Mouse (Mus musculus) kidney, postnatal 14 days (tissue): ENCODE data around the gene Prdm11.
A peak's percentile ranks its signal among the peaks of the same experiment; 100 is the strongest.

Experiments
- DNase-seq: peaks from one replicate; pipeline ENCODE4 v3.0.0; 2022; ENCODE audit warnings: mixed read lengths

Gene Prdm11

DNA sequence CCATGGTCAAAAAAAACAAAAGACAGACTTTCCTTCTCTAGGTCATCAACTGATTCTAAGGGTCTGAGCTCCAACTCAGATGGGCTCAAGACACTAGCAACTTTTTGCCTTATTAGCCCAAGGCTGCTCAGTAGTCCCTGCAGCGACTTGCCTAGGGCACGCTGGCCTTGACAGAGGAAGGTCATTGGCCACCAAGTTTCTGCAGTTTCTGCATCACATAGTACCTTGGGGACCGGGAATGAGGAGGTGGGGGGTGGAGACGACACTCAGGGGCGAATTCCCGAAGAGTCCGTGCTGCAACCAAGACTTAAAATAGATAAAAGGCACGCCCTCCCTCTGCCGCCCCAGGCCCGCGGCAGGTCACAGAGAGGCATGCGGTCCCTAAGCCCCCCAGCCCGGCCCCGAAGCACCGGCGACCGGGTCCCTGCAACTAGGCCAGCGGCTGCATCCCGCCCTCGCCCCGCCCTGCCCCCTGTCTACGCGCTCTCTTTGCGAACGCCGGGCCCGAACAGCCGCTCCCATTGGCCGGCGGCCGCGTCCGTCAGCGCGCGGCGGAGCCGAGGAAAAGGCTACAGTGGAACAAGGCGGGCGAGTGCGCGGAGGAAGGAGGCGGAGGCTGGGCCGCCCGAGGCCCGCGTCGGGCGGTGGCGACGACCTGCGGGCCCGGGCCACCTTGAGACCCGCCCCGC lies 694 bp downstream of the Prdm11 start:
- DNase-seq: peak; percentile 97

DNA sequence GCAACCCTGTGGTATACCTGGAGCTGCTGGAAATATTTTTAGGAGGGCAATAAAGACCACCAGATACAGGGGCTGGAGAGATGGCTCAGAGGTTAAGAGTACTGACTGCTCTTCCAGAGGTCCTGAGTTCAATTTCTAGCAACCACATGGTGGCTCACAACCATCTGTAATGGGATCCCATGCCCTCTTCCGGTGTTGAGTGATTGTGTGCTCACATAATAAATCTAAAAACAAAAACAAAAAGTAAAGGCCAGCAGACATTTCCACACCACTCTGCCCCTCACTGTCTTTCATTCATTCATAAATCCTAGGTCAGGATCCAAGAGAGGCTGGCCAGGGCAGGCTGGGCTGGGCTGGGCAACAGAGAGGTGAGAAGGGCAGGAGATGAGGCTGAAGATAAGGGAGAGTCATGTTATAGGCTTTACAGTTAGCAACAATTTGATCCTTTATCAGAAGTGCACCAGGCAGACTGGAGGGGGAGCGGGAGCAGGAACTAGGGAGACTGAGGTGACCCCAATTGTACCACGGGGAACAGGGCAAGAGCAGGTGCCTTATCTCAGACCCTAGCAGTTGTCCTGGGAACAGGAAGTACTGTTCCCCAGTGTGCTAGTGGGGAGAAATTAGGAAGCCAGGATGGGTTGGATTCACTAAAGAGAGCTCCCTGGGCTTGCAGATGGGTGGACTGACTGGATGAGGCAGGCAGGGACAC lies 2.4 kb downstream of the Prdm11 start:
- DNase-seq: no peak

DNA sequence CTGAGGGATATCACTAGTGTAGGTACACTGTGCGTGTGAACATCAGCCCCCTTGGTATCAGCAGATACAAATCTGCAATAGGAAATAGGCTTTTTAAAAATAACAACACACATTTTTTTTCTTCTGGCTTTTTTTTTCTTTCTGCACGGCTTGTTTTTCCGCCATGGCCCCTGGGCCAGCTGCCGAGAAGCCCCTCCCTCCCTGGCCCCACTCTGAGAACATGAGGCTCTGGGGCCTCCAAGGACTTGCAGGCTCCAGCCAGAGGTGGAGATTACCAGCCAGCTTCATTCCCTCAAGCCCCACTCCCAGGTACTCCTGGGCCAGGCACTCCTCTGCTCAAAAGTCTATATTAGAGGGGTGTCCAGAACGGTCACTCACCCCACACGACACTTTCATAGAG lies 4.5 kb downstream of the Prdm11 start:
- DNase-seq: peak; percentile 50

DNA sequence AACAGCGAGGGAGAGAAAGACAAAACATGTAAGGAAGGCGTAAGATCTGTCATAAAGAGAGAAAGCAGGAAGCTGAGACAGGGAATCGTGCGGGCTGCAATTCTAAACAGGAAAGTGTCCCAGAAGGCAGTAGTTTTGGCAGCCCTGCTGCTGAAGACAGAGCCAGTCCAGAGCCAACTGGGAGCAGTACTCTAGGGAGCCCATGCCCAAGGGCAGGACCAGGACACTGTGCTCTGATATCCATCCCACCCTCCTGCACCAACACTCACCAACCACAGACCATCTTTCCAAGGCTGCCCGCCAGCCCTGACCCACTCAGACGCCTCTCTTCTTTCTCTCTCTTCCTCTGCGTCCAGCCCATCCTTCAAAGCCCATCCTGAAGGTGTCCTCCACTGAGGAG lies 5.1 kb downstream of the Prdm11 start:
- no peak for DNase-seq

DNA sequence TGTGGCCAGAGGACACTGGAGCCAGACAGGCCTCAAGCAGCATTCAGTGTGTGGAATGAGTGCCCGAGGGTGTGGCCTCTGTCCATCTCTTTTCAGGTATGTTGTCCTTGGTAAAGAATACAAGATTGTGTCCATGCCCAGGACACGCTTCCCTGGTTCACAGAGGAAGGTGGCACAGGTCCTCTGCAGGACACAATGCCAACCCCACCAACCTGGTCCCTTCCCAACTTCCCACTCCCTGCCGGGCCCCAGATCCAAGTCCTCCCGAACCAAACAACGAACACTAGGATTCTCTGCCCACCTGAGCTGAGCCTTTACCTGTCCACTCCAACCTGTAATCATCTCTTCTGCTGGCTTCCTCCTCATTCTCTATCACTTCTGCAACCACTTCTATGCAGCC lies 6.3 kb downstream of the Prdm11 start:
- DNase-seq: no peak

DNA sequence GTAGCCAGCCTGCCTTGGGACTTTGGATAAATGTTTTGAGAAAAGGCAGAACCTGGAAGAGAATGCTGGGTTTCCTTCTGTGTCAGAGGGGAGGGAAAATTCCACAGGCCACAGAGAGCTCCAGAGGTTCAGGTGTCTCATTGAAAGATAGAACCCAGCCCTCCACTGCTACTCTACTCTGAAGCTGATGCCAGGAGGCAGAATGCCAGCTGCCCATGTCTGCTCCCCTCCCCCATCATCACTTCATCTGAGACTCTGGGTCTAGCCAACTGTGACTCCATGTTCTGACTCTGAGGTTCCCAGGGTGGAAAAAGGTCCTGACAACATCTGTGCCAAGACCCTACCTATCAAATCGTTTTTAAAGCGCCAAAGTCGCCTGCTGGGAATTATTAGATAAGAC lies 6.9 kb downstream of the Prdm11 start:
- DNase-seq: no peak

DNA sequence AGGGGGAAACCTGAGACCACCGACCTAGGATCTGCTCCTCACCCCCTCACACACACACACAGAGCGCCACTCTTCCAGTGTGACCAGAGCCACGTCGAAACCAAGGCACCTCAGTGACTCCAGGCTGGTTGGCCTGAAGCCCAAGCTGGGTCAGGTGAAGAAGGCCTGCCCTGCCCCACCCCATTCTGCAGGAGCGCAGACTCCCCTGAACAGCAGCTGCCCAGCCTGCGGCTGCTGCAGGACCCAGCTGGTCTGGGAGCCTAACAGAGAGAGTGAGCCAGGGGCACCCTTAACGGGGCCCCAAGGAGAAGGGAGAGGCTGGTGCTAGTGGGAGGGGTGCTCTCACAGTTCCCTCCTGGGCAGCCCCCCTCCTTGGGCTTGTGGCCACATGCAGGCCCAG lies 10.3 kb downstream of the Prdm11 start:
- DNase-seq: peak; percentile 65

DNA sequence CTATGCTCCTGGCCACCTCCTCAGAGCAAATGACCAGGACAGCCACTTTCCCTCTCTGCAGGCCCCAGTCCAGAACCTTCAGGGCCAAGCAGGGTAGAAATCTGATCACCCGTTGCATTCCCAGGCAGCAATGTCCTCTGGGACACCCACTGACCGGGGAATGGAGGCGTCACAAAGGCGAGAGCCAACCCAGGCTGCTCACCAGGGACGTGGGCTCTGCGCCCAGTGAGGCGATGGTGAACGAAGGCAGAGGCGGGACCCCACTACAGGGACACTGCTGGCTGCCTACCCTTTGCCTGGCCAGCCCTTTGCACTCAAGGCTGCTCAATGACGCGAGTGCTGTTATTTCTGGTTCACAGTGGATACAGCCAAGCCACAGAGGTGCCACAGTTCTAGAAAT lies 13.3 kb downstream of the Prdm11 start:
- DNase-seq: peak; percentile 56

DNA sequence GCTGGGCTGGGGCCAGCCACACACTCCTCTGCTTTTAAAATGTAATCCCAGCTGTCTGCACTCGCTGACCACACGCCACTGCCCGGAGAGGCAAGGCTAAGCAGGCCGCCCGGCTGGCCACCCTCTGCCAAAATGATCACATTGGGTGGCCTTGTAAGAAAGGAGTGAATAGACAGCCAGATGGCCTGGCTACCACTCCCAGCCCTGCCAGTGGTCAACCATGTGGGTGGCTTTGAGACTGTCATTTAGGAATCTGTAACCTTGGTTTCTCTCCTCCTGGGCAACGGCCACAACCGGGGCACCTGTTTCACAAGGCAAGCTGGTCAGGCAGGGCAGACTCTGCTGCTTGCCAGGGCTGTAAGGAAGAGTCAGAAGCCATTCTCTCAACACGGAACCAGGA lies 13.9 kb downstream of the Prdm11 start:
- no peak for DNase-seq

DNA sequence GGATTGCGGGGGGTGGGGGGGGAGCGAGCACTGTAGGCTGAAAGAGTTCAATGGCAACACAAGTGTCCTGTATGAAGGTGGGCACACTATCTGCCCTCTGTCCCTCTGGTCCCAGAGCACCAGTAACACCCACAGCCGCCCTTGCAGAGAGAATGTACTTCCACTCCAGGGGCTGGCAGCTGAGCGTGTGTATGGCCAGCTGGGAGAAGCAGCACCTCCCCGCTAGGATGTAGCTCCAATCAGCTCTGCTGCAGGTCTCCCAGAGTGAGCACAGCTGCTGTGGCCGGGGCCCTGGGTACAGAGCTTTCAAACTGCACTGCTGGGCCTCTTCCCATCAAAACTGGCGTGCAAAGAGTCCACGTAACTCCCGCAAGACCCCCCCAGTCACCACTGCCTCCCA lies 14.9 kb downstream of the Prdm11 start:
- no peak for DNase-seq

DNA sequence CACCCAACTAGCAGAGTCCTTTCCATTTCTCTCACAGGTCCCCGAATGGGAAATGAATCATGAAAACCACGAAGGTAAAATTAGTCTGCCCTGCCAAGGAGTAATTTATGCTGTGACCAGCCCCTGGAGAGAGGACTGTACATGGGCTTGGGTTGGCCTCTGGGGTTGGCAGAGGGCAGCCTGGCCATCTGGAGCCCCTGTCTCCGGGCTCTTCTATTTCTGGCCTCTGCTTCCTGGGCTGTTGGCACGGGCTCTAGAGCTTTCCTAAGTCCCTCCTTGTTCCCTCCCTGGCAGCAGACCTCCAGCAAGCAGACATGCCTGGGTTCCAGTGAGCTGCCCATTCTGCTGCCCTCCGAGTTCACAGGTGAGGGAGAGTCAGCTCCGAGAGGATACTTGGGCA lies 15.9 kb downstream of the Prdm11 start:
- no peak for DNase-seq

DNA sequence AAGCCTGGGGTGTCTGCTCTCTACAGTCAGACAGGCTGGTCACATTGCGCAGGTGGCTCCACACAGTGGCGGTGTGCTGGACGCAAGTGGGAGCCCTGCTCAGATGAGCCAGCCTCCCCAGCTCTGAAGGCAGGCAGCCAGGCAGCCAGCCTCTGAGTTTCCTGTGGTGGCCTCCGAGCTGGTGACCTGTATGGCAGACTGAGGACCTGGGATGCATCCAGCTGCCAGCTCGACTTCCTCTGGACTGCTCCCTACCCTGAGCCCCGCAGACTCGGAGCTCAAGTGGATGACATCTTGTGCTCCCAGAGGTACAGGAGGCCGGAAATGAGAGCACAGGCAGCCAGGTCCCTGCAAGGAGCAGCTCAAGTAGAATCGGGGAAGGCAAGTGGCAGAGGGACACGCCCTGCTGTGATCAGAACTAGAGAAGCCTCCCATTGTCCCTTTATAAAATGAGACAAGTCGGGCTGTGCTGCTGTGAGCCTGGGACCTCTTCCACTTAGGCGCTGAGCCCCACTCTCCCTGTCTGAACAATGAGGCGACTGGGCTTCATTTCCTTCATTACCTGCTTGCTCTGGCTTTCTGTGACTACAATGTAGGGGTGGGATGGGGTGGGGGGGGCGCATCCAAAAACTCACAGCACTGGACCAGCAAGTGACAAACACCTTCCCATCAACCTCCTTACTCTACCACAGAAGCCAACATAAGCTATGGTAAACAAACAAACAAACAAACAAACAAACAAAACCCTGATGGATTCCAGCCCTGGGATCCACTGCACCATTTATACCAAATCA lies 16.5 kb downstream of the Prdm11 start:
- DNase-seq: peak; percentile 75

DNA sequence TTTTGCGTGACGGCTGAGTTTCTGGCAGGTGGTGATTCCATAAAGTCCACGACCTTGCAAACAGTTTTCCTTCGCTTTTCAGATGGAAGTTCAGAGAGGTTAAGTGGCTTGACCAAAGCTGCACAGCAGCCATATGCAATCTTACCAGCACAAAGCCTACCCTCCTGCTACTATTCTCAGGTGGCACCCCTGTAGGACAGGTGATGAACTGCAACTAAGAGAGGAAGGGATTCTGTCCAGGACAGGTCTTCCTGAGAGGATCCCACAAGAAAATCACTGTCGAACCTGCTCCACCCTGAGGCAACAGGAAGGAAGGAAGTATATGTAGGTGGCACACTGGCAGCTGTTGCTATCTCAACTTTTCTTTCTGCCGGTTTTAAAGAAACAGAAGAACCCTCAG lies 17.1 kb downstream of the Prdm11 start:
- no peak for DNase-seq

DNA sequence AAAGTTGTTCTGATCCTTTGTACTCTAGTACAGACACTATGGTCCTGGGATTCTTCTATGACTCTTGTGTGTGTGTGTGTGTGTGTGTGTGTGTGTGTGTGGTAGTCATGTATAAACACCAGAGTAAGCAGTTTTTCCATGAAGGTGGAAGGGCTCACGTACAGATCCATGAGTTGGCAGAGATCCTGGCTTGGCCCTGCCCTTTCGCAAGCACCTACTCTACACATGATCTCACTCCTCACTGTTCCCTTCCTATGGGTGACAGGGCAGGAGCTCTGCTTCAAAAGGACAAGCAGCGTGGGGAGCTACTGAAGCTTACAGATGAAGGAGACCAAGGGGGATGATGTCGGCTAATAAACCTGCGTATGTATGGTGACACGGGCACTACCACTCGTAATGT lies 18.3 kb downstream of the Prdm11 start:
- DNase-seq: no peak

DNA sequence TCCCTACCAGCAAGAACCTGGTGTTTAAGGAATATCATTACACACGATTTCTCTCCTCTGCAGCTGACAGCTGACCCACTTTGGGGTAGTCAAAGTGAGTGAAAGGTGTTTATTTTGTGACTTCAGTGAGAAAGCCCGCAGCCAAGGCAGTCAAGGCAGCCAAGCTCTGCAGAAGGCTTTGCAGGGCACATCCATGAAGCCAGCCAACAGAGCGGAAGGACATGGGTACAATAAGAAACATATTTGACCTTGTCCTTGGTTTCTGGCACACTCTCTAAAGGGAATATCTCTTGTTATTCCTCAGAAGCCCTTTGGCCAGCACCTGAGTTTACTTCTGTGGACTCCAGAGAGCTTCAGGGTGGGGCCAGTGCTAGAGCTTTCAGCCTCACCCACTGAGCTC lies 21.5 kb downstream of the Prdm11 start:
- DNase-seq: no peak

DNA sequence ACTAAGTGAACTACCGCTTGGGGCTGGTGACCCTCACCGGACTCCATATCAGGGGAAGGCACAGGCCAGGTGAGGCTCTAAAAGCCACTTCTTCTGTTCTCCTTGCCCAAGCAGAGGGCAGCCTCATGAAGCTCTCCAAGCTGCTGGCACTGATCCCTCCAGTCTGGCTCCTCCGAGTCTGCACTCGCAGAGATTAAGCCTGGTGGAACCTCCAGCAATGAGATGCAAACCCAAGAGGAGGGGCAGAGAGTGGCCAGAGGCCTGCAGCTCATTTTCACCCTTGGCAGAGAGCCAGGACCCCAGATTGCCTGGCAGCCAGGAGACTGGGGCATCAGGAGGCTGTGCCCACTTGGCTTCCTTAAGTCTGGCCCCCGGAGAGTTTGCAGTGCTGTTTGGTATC lies 27.1 kb downstream of the Prdm11 start:
- peak; percentile 58 for DNase-seq

DNA sequence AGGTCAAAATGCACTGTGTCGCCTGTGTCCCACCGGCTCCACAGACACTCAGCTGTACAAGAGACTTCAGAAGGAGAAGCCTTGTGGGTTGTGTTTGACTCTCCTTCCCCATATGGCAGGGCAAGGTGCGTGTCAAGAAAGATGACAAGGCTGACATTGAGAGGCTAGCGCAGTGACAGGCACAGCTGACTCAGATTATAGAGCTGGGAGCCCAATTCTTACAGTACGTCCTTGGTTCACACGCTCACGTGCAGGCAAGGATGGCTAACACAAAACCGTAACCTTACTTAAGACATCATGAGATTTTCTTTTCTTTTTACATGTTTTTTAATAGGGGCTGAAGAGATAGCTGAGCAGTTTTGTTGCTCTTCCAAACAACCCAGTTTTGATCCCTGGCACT lies 28.8 kb downstream of the Prdm11 start:
- no peak for DNase-seq

DNA sequence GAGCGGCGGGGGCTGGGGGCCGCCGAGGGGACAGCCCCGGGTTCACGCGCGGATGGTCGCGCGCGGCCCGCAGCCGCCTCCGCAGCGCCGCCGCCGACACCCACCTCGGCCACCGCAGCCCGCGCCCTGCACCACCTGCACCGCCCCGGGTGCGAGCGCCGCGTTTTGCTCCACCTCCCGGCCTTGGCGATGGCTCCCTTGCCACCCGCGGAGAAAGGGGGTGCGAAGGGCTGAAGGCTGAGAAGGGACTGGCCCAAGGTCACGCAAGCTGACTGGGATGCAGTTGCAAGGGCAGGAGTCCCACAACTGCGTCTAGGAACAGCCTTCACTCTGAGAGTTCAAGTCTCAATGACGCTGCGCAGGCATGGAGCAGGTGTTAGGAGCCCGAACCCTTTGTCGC lies 30.9 kb downstream of the Prdm11 start:
- DNase-seq: peak; percentile 56

DNA sequence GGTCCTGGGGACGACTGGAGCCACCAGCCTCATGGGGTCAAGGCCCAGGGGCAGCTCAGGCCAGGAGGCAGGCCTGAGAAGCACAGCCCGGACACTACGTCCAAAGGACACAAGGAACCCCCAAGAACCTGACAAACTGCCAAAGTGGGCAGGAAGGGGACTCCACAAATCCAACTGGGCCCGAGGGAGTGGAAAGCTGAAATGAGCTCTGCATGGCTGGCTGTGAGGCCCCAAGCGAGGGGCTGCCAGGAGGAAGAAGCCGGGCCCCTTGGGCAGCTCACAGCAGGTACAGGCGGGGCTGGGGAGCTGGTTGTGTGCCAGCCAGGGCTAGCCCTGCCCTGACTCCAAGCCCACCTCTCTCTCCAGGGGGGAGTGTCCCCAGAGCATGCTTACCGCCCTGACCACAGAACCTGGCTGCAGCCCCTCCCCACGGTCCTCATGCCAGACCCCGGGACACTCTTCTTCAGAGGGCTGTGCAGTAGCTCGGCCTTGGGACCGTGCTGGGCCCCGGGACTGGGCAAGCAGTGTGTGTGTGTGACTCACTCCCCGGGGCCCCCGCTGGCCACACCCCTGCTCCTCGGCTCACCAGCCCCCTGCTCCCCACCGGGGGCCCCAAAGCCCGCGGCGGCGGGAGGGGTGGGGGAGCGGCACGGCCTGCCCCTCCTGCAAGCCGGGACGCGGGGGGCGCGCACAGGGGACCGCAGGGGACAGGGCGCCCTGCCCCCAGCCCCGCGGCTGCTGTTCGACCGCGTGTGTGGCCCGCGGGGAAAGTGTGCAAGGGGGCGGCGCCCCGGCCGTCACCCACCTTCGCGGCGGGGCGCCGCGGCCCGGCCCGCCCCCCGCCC lies 31.7 kb downstream of the Prdm11 start:
- DNase-seq: peak; percentile 83

DNA sequence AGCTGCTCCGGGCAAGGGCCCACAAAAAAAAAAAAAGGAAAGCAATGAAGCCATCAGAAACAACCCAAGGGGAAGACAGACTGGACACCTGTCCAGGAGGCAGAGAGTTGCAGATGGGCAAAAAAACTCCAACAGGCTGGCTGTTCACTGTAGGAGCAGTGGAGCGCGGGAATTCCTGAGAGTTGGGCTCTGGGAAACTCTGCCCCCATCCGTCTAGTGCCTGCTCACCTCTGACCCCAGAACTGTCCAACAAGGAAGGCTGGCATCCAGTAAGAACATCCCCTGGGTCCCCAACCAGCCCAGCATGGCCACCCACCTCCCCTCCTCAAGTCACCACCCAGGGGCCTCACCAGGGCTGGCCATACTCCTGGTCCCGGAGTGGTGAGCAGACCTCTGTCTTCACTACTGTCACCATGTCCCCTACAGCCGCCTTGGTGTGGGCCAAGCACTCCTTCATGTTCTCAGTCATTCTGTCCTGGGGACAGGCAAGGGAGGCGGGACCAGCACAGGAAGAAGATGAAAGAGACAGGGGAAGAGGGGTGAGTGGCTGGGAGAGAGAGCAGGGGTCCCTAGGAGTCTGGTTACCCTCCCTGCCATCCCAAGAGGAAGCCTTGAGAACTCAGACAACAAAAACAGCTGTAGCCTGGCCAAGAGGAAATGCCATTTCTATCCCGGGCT lies 32.4 kb downstream of the Prdm11 start:
- peak; percentile 44 for DNase-seq

DNA sequence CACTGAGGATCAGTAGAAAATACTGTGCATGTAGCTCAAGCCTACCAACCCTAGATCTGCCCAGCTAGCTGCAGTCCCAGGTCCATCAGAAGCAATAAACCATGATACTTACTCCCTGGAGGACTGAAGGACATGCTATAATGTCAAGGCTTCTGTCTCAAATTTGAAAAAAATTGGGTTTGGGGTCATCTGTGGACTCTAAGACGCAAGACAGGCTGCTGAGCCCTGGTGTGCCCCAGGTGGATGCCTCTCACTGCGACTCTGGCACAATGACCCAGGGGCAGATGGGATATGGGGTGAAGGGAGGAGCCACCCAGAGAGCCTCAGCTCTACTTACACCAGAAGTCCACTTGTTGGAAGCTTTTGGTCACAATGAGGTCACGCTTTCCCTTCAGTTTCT lies 33.0 kb downstream of the Prdm11 start:
- no peak for DNase-seq

DNA sequence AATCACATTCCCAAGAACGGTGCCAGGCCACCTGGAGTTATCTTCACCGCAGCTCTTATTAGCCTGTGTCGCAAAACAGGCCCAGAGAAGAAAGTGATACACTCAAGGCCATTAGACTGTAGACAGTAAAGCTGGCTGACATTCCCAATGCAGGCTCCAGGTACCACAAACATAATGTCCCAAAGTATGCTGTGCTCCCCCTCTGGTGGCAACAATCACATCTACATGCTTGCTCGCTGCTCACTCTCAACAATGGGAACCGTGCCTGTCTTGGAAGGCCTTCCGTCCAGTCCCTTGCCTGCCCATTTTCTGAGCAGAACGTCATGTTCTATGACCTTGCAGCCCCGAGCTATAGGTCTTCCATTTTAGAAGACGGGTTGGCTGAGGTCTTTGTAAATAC lies 34.0 kb downstream of the Prdm11 start:
- DNase-seq: no peak

DNA sequence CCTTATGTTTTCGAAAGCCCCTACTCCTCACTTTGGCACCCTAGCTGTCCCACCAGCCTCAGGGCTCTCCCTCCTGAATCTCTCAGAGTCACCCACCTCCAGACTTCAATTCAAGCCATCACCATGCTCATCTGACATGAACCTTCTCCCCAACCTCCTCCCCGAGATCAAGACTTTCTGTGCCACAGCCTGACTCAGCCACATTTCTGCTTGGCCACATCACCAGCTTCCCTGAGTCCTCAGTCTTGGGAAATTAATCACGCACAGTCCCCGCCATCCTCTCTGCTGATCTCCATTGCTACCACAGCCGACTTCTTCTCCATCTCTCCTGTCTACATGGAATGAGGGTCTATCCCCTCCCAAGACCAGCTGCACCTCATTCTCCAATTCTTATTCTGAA lies 34.5 kb downstream of the Prdm11 start:
- no peak for DNase-seq
